Mouse (Mus musculus): Measurements from ENCODE around the gene Slc9a3r1.
A peak's percentile ranks its signal among the peaks of the same experiment; 100 is the strongest.

Gene Slc9a3r1

GRCm38 (mm10) chr11:115162832-115163480, at the start of gene Slc9a3r1:
Slc9a3r1 (plus strand) TSS chr11:115163341.
- peak; percentile 93 for DNase-seq

DNA sequence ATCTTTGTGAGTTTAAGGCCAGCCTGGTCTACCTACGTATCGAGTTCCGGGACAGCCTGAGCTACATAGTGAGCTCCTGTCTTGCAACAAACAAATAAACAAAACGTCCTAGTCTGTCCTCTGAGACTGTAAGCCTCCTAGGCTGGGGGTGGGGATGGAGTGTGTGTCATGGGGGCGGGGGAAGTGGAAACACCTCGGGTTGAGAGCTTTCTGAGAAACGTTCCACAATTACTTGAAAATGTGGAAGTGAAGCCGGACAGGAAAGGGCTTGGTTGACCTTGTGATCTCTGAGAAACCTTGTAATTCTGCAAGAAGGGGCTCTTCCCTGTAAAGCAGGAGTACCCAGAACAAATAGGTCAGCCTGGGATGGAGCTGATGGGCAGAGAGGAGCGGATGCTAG, 43.7 kb upstream of the Slc9a3r1 start:
- no peak for DNase-seq

- DNase-seq: no peak
These were observed 34.7 kb upstream of the Slc9a3r1 start for GRCm38 (mm10) chr11:115128483-115128882.

GRCm38 (mm10) chr11:115129508-115130126, 33.5 kb upstream of the Slc9a3r1 start:
- no peak for DNase-seq

GRCm38 (mm10) chr11:115131768-115132381, 31.3 kb upstream of the Slc9a3r1 start:
- DNase-seq: no peak

DNA sequence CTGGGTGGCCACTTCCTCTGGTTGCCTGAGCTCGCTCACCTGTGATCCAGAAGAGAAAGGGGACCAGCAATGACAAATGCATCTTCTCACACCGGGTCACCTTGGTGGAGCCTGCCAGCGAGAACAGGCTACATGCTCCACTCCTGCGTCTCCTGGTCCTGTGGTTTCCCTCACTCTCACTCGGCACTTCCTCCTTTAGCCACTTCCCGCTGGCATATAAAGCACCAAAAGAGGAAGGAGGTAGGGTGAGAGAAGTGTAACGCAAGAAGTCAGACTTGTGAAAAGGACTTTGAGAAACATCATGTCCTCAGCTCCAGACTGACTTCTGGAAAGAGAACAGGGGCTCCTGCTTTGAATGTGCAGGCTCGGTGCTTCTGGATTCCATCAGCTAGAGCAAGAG, 29.3 kb upstream of the Slc9a3r1 start, which contains the start of gene Cd300lf:
Cd300lf (minus strand) TSS at position 193 of the 400 bp plus-strand sequence.
- no peak for DNase-seq

DNA sequence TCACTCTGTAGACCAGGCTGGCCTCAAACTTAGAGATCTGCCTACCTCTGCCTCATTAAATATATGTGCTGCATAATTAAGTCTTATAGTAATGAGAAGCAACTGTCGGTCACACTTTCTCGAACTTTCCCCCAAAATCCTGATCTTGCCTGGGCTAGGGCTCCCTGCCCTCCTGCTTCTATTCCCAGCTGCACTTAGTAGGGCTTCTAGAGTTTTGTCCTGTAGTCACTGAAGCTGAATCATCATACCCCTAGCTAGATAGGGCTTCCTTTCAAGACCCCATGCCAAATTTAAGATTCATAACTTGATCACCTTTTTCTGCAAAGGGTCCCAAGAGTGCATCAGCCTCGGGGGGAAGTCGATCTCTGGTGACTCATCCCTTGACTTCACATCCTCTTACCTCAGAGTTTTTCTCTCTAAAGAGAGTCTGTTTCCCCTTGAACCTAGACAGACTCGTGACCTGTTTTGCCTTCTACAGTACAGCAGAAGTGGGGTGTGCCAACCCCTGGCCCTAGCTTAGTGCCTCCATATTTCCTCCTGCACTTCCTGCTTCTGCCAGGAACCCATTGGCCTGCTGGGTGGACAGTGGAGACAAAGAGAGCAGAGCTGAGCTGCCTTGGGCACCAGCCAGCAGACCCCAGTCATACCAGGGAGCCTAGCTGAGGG, 24.4 kb upstream of the Slc9a3r1 start:
- DNase-seq: no peak

DNA sequence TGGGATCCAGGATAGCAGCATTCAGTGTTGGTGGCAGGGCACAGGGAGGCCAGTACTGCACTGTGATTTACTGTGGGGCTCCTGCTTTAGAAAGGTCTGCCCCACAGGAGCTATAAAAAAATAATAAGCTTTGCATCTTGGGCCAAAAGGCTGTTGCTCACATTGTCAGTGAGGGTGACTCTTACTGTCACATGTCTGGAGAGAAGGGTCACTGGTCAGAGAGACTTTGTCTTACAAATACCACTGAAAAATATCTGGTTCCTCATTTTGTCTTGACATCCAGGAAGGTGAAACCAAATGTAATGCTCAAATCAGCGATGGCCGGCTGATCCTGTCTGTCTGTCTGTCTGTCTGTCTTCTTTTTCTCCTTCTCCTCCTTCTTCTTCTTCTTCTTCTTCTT, 21.2 kb upstream of the Slc9a3r1 start:
- no peak for DNase-seq

- no peak for DNase-seq
These were observed 15.3 kb upstream of the Slc9a3r1 start for GRCm38 (mm10) chr11:115147813-115148212.

- DNase-seq: no peak
These were observed 12.3 kb upstream of the Slc9a3r1 start for GRCm38 (mm10) chr11:115150741-115151254.

DNA sequence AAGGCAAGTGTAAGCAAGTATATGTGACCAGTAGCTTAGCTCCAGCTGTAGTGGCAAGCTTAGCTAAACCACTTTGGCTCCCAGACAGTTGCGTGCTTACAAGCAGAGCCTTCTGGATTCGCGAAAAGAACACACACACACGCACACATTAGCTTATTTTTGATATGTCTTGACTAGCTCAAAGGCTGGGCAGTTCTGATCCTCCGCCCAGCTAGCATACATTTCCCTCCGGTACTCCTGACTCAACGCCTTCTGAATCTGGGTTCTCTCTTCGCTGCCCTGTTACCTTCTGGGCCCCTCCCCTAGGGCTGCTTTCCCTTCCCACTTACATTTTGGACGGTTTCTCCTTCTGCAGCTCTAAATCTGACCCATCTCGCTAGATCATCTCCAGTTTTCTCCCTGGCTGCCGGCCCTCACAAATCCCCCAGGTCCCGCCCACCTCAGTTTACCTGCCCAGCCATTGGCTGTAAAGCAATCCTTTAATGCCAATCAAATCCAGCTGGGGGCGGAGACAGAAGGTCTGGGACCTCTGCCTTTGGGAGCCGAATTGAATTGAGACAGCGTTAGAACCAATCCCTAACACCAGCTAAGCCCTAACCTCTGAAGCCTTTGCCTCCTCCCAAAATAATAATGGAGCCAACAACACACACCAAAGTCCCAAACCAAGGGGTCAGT, 11.2 kb upstream of the Slc9a3r1 start:
- no peak for DNase-seq

DNA sequence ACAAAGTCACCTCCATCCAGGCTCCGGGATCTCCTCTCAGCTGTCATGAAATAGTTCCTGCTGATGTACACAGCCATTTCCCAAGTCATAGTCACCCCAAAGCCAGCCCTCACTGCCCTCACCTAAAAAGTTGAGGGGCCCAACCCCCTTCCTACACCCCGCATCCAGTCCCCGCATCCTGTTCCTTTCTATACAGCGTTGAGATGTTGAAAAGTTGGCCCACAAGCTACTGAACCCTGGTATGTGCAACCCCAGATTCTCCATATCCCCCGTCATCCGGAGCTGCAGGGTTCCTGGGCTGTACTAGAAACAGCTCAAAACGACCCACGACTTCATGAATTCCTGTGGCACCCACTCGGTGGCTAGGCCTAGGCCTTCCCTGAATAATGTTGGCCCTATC, 10.1 kb upstream of the Slc9a3r1 start:
- DNase-seq: no peak

DNA sequence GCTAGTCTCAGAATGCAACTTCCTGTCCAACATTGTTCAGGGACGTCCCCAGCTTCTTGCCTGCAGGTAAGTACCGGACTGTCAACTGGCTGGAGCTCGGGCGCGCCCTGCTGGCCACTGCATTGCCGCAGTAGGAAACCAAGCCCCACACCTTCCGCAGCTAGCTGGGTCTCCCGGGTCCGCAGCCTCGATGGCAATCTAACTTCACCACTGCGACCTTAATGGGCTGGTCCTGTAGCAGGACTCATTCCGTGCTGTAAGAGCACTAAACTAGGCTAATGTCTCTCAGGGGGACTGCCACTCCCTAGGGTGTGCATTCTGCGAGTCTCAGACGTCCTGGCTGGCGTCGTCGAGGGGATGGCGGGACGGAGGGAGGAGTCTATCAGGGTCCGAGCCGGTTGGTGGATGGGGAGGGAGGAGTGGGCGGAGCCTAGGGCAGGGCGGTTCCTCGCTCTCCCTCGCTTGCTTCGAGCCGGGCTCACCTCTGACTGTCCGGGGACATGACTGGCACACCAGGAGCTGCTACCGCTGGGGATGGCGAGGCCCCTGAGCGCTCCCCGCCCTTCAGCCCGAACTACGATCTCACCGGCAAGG, 9.3 kb upstream of the Slc9a3r1 start:
- DNase-seq: peak; percentile 57

- no peak for DNase-seq
These were observed 8.0 kb upstream of the Slc9a3r1 start for GRCm38 (mm10) chr11:115155053-115155634.

DNA sequence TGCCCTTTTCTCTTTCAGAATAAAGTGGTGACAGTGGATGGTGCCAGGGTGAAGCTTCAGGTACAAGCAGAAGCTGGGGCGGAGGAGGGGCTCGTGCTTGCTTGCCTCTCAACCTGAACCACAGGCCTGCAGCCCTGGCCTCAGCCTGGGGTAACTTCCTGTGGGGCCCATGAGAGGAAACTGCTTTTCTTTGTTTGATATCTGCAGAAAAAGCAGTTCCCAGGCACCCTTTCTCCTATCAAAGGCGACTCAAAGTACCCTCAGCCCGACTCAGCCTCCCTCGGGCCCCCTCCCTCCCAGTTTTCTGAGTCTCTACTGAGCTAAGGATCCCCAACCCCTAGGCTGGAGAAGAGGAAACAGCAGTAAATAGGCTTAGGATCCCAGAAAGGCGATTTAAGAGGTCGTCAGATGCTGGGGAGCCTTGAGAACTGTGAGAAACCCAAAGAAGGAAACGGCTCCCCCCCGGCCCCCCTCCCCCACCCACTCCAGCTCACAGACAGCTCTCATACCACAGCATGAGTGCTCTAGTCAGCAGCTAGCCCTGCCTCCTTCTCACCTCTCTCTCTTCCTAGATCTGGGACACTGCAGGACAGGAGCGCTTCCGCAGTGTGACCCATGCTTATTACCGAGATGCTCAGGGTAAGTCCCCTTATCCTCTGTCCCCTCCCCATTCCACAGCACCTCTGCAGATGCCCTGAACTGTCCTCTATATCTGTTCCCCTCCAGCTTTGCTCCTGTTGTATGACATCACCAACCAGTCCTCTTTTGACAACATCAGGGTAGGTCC, 5.0 kb upstream of the Slc9a3r1 start:
- no peak for DNase-seq

- peak; percentile 43 for DNase-seq
These were observed 2.9 kb upstream of the Slc9a3r1 start for GRCm38 (mm10) chr11:115160016-115160797.

DNA sequence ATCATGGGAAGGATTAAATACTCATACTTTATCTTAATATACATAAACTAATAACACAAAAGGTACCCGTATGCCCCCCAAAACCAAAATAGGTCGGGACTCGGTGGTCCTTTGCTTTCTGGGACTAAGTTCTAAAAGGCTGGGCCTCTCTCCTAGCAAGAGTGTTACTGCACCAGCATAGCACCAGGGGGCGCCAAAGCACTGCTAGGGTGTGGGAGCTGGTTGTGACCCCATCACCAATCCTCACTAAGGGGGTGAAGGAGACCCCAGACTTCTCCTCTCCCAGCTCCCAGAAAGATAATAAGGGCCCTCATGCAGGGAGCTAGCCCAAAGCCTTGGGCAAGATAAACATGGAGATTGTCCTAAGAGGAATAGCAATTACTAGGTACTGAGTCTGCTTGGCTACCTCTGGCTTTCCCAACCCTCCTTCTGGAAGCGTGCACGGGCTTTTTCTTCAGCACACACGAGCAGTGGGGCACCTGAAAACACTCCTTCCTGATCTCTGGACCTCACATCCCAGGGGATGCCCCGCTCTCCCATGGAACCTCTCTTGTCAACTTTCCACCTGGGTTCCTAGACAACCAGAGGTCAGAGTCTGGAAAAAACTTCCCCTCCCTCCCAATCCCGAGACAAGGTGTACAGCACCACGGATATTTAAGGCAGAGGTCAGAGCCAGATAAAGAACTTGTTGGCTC, 2.1 kb upstream of the Slc9a3r1 start:
- peak; percentile 44 for DNase-seq

DNA sequence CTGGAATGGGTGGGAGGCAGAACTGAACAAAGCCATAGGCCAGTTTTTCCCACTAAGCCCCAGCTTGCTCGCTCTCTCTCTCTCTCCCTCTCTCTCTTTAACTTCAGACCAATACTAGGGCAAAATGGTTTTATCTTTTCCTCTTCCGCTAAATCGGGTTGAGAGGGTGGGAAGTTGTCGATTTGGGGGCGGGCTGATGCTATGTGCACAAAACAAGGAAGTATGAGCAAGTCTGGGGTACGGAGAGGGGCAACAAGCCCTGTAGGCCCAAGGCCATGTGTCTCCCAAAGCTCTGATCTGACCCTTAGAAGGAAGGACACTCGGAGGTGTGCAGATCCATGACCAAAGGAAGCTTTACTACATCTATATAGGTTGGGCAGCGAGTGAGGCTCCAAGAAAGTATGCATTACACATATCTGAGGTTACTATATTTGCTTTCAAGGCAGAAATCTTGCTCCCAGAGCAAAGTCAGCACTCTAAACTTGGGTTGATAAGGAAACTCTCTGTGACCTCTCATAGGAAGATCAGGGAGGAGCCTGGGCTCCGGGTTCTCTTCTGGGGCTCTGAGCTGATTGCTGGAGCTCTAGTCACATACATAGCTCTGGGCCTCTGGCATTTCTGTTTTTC, 1.4 kb upstream of the Slc9a3r1 start:
- DNase-seq: no peak

GRCm38 (mm10) chr11:115162205-115162601, 938 bp upstream of the Slc9a3r1 start:
- DNase-seq: no peak
